Mouse (Mus musculus) midbrain, postnatal 0 days (tissue): ENCODE data around the gene Fas. TPM values are rescaled to one million over a fixed set of nuclear protein-coding genes. Genes with fewer than 3 reads are reported as not detected.

Experiments
- ATAC-seq: fragments of 200-750 bp; cut with Nextera tagmentation; 2 replicates; pipeline ENCODE4 v1.8.0; 2017; ENCODE audit warnings: moderate number of reproducible peaks, mild to moderate bottlenecking, moderate TSS enrichment, moderate library complexity; ENCODE audit not compliant: low FRiP score
- DNase-seq: peaks from one replicate; pipeline ENCODE4 v3.0.0-alpha.2; 2015; ENCODE audit warnings: low spot score
- H3K27ac ChIP-seq: fragments of 300-500 bp; sonication (generic); 2 replicates; pipeline ENCODE4 v1.5.1; 2014; ENCODE audit warnings: low read depth, mild to moderate bottlenecking, low read length, mixed read lengths
- H3K27me3 ChIP-seq: fragments of 300-500 bp; sonication (generic); 2 replicates; pipeline ENCODE4 v1.6.1; 2014; ENCODE audit warnings: low read length, control low read depth, mixed read lengths; ENCODE audit not compliant: insufficient read depth
- H3K36me3 ChIP-seq: fragments of 300-500 bp; sonication (generic); 2 replicates; pipeline ENCODE4 v1.6.1; 2014; ENCODE audit warnings: low read length, control low read depth, mixed read lengths; ENCODE audit not compliant: insufficient read depth
- H3K4me1 ChIP-seq: fragments of 300-500 bp; sonication (generic); 2 replicates; pipeline ENCODE4 v1.6.1; 2014; ENCODE audit warnings: mild to moderate bottlenecking, control low read depth, antibody characterized with exemption, low read length, mixed read lengths; ENCODE audit not compliant: insufficient read depth
- H3K4me2 ChIP-seq: fragments of 300-500 bp; sonication (generic); 2 replicates; pipeline ENCODE4 v1.6.1; 2014; ENCODE audit warnings: low read depth, mild to moderate bottlenecking, low read length, mixed read lengths; ENCODE audit not compliant: poor library complexity, severe bottlenecking
- H3K4me3 ChIP-seq: fragments of 300-500 bp; sonication (generic); 2 replicates; pipeline ENCODE4 v1.5.1; 2014; ENCODE audit warnings: low read depth, mild to moderate bottlenecking, low read length, moderate library complexity
- H3K9ac ChIP-seq: fragments of 300-500 bp; sonication (generic); replicated peaks from 2 replicates; pipeline ENCODE4 v1.6.1; 2014; ENCODE audit warnings: mild to moderate bottlenecking, low read length, moderate library complexity, mixed read lengths; ENCODE audit not compliant: poor library complexity, severe bottlenecking
- H3K9me3 ChIP-seq: fragments of 300-500 bp; sonication (generic); 2 replicates; pipeline ENCODE4 v1.6.1; 2016; ENCODE audit warnings: low read length, control low read depth
- CTCF ChIP-seq: IDR thresholded peaks from 2 replicates; pipeline ENCODE4 v1.5.1; 2016; ENCODE audit warnings: antibody characterized with exemption, mild to moderate bottlenecking
- WGBS: fragments of 180-500 bp; shearing (Covaris S2); extraction: QIAGEN DNeasy Blood & Tissue Kit; methylation state at CpG from one replicate; pipeline ENCODE4 v1.1.7; 2014; 5-methylcytosine and 5-hydroxymethylcytosine counted together
- polyA plus RNA-seq: library from polyadenylated mRNA; unstranded; fragments of >200 nt; fragmentation: Nextera tagmentation; extraction: Ambion mirVana; gene quantifications from 2 replicates; pipeline ENCODE4 v1.2.1, GENCODE M21; 2015
- total RNA-seq: library from RNA; depleted of rRNA; stranded (reverse); fragments of >200 nt; gene quantifications from 2 replicates; pipeline ENCODE4 v1.2.3, GENCODE M21; 2014

Fas gene
- total and polyA plus RNA-seq, 2 experiments from 2014 or later: 0.66 to 1.9 TPM

GRCm38 (mm10) chr19:34288696-34289095 lies 1.8 kb upstream of the Fas start:
- no peak overlapping the region for H3K4me2 ChIP-seq
- ATAC-seq (no peak), DNase-seq (no peak)
- 0 out of 2 replicates have a peak, but pooled peaks cover 7% of the 10 kb centered on the region for H3K27me3 ChIP-seq
- no peak for TF ChIP-seq CTCF
- H3K4me1 ChIP-seq: peaks cover 10% of the 10 kb centered on the region; the same call in 1 of the 2 replicates
- no peak overlapping the region for H3K27ac ChIP-seq
- WGBS: 90% methylated on average over 1 of the region's 1 CpGs
- no peaks in the 10 kb centered on the region for H3K36me3 ChIP-seq
- no peak overlapping the region for H3K4me3 ChIP-seq
- H3K9me3 ChIP-seq: no peaks in the 10 kb centered on the region
- H3K9ac ChIP-seq: no peak overlapping the region

- peaks cover 10% of the 10 kb centered on the region; the same call in 1 of the 2 replicates for H3K4me1 ChIP-seq
- 0 out of 2 replicates have a peak, but pooled peaks cover 7% of the 10 kb centered on the region for H3K27me3 ChIP-seq
- no peaks in the 10 kb centered on the region for H3K36me3 ChIP-seq
- no peak overlapping the region; the same call in 1 of the 2 replicates for H3K9ac ChIP-seq
- WGBS: 19% methylated on average over 15 of the region's 15 CpGs
- ATAC-seq (peak; percentile 24; the same call in 1 of the 2 replicates), DNase-seq (no peak)
- TF ChIP-seq CTCF: no peak
- H3K9me3 ChIP-seq: no peaks in the 10 kb centered on the region
- no peak overlapping the region for H3K27ac ChIP-seq
- peak overlapping the region; percentile 39 for H3K4me3 ChIP-seq
- peak overlapping the region; percentile 88 for H3K4me2 ChIP-seq
These were observed 441 bp downstream of the Fas start for GRCm38 (mm10) chr19:34290872-34291341.

GRCm38 (mm10) chr19:34291379-34291778 lies 913 bp downstream of the Fas start:
- H3K4me2 ChIP-seq: peak overlapping the region; percentile 88
- WGBS: 68% methylated on average over 8 of the region's 8 CpGs
- H3K27ac ChIP-seq: no peak overlapping the region
- ATAC-seq (no peak), DNase-seq (no peak)
- no peak overlapping the region for H3K4me3 ChIP-seq
- H3K4me1 ChIP-seq: peaks cover 10% of the 10 kb centered on the region; the same call in 1 of the 2 replicates
- H3K27me3 ChIP-seq: 0 out of 2 replicates have a peak, but pooled peaks cover 7% of the 10 kb centered on the region
- no peak overlapping the region for H3K9ac ChIP-seq
- no peaks in the 10 kb centered on the region for H3K9me3 ChIP-seq
- no peak for TF ChIP-seq CTCF
- H3K36me3 ChIP-seq: no peaks in the 10 kb centered on the region

- ATAC-seq (no peak), DNase-seq (no peak)
- Histone ChIP-seq H3K27ac (no peak overlapping the region), H3K36me3 (no peaks in the 10 kb centered on the region), H3K4me3 (no peak overlapping the region), H3K27me3 (0 out of 2 replicates have a peak, but pooled peaks cover 7% of the 10 kb centered on the region), H3K9me3 (no peaks in the 10 kb centered on the region), H3K9ac (no peak overlapping the region), H3K4me1 (peaks cover 10% of the 10 kb centered on the region; the same call in 1 of the 2 replicates), H3K4me2 (no peak overlapping the region)
- WGBS: 84% methylated on average over 5 of the region's 5 CpGs
- no peak for TF ChIP-seq CTCF
These were observed 1.5 kb downstream of the Fas start for GRCm38 (mm10) chr19:34291956-34292355.

- Histone ChIP-seq H3K4me1 (peaks cover 10% of the 10 kb centered on the region; the same call in 1 of the 2 replicates), H3K27ac (no peak overlapping the region), H3K36me3 (no peaks in the 10 kb centered on the region), H3K9me3 (no peaks in the 10 kb centered on the region), H3K9ac (no peak overlapping the region), H3K27me3 (0 out of 2 replicates have a peak, but pooled peaks cover 7% of the 10 kb centered on the region), H3K4me3 (no peak overlapping the region), H3K4me2 (no peak overlapping the region)
- DNase-seq (no peak), ATAC-seq (no peak)
- no peak for TF ChIP-seq CTCF
- WGBS: 80% methylated on average over 2 of the region's 2 CpGs
These were observed 2.2 kb downstream of the Fas start for GRCm38 (mm10) chr19:34292701-34293100.

- H3K27me3 ChIP-seq: 0 out of 2 replicates have a peak, but pooled peaks cover 7% of the 10 kb centered on the region
- no peak for TF ChIP-seq CTCF
- no peak for ATAC-seq
- H3K4me3 ChIP-seq: no peak overlapping the region
- WGBS: 73% methylated on average over 3 of the region's 3 CpGs
- H3K4me2 ChIP-seq: no peak overlapping the region
- no peak overlapping the region for H3K9ac ChIP-seq
- H3K36me3 ChIP-seq: no peaks in the 10 kb centered on the region
- H3K4me1 ChIP-seq: peaks cover 10% of the 10 kb centered on the region; the same call in 1 of the 2 replicates
- H3K9me3 ChIP-seq: no peaks in the 10 kb centered on the region
- no peak for DNase-seq
- H3K27ac ChIP-seq: no peak overlapping the region
These were observed 3.0 kb downstream of the Fas start for GRCm38 (mm10) chr19:34293376-34293947.
